Mouse (Mus musculus) limb, embryonic 14.5 days (tissue): ENCODE results near the gene Mocs2. TPM values are rescaled to one million over a fixed set of nuclear protein-coding genes. Genes with fewer than 3 reads are reported as not detected.
A peak's percentile ranks its signal among the peaks of the same experiment; 100 is the strongest.

Source experiments
- ATAC-seq: fragments of 200-750 bp; cut with Nextera tagmentation; 2 replicates; pipeline ENCODE4 v1.8.0; 2017; ENCODE audit warnings: low read depth, moderate number of reproducible peaks, moderate TSS enrichment; ENCODE audit not compliant: low FRiP score
- DNase-seq: peaks from one replicate; pipeline ENCODE4 v3.0.0-alpha.2; 2015; ENCODE audit warnings: low spot score
- H3K27ac ChIP-seq: fragments of 300-500 bp; sonication (generic); replicated peaks from 2 replicates; pipeline ENCODE4 v1.5.1; 2014; ENCODE audit warnings: low read depth, mild to moderate bottlenecking, low read length, moderate library complexity, mixed read lengths
- H3K27me3 ChIP-seq: fragments of 300-500 bp; sonication (generic); 2 replicates; pipeline ENCODE4 v1.6.1; 2014; ENCODE audit warnings: low read length, mixed read lengths; ENCODE audit not compliant: control insufficient read depth, insufficient read depth
- H3K36me3 ChIP-seq: fragments of 300-500 bp; sonication (generic); 2 replicates; pipeline ENCODE4 v1.6.1; 2014; ENCODE audit warnings: mild to moderate bottlenecking, low read length, moderate library complexity, mixed read lengths; ENCODE audit not compliant: control insufficient read depth, insufficient read depth
- H3K4me1 ChIP-seq: fragments of 300-500 bp; sonication (generic); 2 replicates; pipeline ENCODE4 v1.6.1; 2014; ENCODE audit warnings: antibody characterized with exemption, low read length, mixed read lengths; ENCODE audit not compliant: control insufficient read depth, insufficient read depth
- H3K4me2 ChIP-seq: fragments of 300-500 bp; sonication (generic); replicated peaks from 2 replicates; pipeline ENCODE4 v1.6.1; 2014; ENCODE audit warnings: low read depth, mild to moderate bottlenecking, low read length, moderate library complexity; ENCODE audit not compliant: severe bottlenecking
- H3K4me3 ChIP-seq: fragments of 300-500 bp; sonication (generic); replicated peaks from 2 replicates; pipeline ENCODE4 v1.5.1; 2014; ENCODE audit warnings: low read length
- H3K9ac ChIP-seq: fragments of 300-500 bp; sonication (generic); 2 replicates; pipeline ENCODE4 v1.6.1; 2014; ENCODE audit warnings: mild to moderate bottlenecking, low read depth, low read length, moderate library complexity; ENCODE audit not compliant: severe bottlenecking
- H3K9me3 ChIP-seq: fragments of 300-500 bp; sonication (generic); 2 replicates; pipeline ENCODE4 v1.6.1; 2016; ENCODE audit warnings: low read length; ENCODE audit not compliant: control insufficient read depth
- POLR2A ChIP-seq: fragments of 200-500 bp; IDR thresholded peaks from 2 replicates; pipeline ENCODE4 v1.8.0; 2012; ENCODE audit warnings: inconsistent platforms, mild to moderate bottlenecking, moderate library complexity, borderline replicate concordance; ENCODE audit not compliant: insufficient read depth, insufficient read length; ENCODE audit errors: extremely low read depth
- WGBS: fragments of 180-500 bp; shearing (Covaris S2); extraction: QIAGEN DNeasy Blood & Tissue Kit; methylation state at CpG from one replicate; pipeline ENCODE4 v1.1.7; 2014; 5-methylcytosine and 5-hydroxymethylcytosine counted together
- polyA plus RNA-seq, 2 experiments: library from polyadenylated mRNA; depleted of rRNA in 1 of 2; stranded (reverse) in 1 of 2; unstranded in 1 of 2; fragments of >200 nt; fragmentation: Nextera tagmentation in 1 of 2; extraction: Ambion mirVana in 1 of 2; gene quantifications; 2 replicates each; pipeline versions ENCODE4 v1.2.1 to v1.2.3; 2012 to 2014

Gene Mocs2
- polyA plus RNA-seq, 2 experiments: 69.0 to 112 TPM

DNA sequence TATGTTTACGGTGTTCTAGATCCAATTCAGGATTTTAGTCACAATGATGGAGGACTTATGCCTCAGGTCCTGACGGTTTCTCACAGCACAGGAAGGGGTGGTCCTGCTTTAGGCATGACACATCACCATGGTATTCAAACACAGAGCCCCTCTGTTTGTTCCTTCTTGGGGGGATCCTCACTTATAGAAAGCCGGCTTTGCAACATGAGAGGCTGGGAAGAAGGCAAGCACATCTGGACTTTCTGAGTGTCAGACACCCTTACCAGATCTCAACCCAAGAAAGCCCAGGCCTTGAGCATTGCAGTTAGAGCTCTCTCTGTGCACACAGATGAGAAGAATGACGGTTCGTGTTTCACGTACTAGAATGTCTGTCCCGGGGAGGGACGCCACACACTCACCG, 21.1 kb downstream of the Mocs2 start:
- 0 out of 2 replicates have a peak, but pooled peaks cover 6% of the 10 kb centered on the region for H3K36me3 ChIP-seq
- ATAC-seq: peak; percentile 65; the same call in 1 of the 2 replicates
- WGBS: 71% methylated on average over 9 of the region's 9 CpGs
- H3K4me3 ChIP-seq: no peak overlapping the region
- no peak for DNase-seq
- peak overlapping the region; percentile 72 for H3K27ac ChIP-seq
- H3K4me1 ChIP-seq: peaks cover 16% of the 10 kb centered on the region; the same call in 1 of the 2 replicates
- no peaks in the 10 kb centered on the region for H3K9me3 ChIP-seq
- no peak overlapping the region for H3K4me2 ChIP-seq
- H3K9ac ChIP-seq: no peak overlapping the region
- no peak for TF ChIP-seq POLR2A
- H3K27me3 ChIP-seq: no peaks in the 10 kb centered on the region

DNA sequence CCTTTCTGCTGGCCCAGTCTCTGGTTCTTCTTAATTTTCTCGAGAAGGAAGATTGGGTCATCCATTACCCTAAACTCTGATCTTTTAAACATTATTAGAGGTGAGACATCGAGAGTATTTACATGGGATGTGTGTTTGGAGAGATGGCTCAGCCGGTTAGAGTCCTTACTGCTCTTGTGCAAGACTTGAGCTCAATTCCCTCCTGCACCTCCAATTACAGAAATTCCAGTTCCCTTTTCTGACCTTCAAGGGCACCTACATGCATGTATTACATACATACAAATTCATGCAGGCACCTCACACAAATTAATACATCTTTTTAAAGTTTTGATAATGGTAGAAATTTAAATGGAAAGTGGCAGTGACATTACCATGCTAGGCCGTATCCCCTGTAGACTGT, 22.5 kb downstream of the Mocs2 start:
- Histone ChIP-seq H3K36me3 (0 out of 2 replicates have a peak, but pooled peaks cover 6% of the 10 kb centered on the region), H3K4me1 (peaks cover 16% of the 10 kb centered on the region; the same call in 1 of the 2 replicates), H3K4me3 (no peak overlapping the region), H3K27ac (no peak overlapping the region), H3K9ac (no peak overlapping the region), H3K27me3 (no peaks in the 10 kb centered on the region), H3K9me3 (no peaks in the 10 kb centered on the region), H3K4me2 (no peak overlapping the region)
- 90% methylated on average over 4 of the region's 4 CpGs for WGBS
- DNase-seq (no peak), ATAC-seq (no peak)
- no peak for TF ChIP-seq POLR2A

DNA sequence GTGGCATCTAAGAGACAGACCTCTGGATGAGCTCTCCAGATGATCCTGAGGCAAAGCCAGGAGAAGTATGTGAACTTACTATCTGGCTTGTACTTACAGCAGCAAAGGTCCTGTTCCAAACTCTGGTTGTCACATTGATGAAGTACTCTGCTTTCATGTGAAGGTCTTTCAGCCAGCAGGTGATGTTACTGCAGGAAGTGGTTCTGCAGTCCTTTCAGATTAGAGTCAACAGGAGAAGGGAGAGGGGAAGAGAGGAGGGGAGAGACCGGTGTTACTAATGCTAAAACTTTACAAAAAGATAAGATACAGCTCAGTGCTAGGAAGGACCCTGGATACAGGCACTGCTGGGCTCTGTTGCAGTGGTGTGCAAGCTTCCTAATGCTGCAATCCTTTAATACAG, 25.3 kb downstream of the Mocs2 start:
- H3K27me3 ChIP-seq: no peaks in the 10 kb centered on the region
- H3K4me1 ChIP-seq: peaks cover 11% of the 10 kb centered on the region; the same call in 1 of the 2 replicates
- 70% methylated on average over 1 of the region's 1 CpGs for WGBS
- no peak for ATAC-seq
- H3K9me3 ChIP-seq: no peaks in the 10 kb centered on the region
- DNase-seq: no peak
- no peak overlapping the region for H3K4me2 ChIP-seq
- no peaks in the 10 kb centered on the region for H3K36me3 ChIP-seq
- H3K9ac ChIP-seq: no peak overlapping the region
- no peak overlapping the region for H3K4me3 ChIP-seq
- H3K27ac ChIP-seq: no peak overlapping the region
- no peak for TF ChIP-seq POLR2A

DNA sequence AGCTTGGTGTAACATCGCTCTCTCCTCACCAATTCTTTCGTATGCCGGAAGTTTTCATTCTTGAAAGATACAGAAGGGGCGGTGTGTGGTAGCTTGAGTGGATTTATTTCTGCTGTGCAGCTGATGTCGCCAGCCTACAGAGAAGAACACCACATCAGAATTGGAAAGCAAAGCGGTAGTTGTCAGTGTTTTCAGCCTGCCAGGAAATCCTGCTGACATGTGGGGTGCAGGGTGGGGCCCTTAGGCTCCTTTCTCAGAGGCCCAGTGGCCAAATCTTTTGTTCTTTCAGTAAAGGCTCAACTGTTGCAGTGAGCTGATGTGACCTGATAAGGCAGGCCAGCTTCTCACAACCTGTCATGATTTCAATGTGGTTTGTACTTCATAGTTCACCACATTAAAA, 27.8 kb downstream of the Mocs2 start:
- no peak overlapping the region for H3K27ac ChIP-seq
- no peaks in the 10 kb centered on the region for H3K27me3 ChIP-seq
- H3K9ac ChIP-seq: no peak overlapping the region
- no peaks in the 10 kb centered on the region for H3K9me3 ChIP-seq
- no peaks in the 10 kb centered on the region for H3K36me3 ChIP-seq
- H3K4me2 ChIP-seq: no peak overlapping the region
- no peaks in the 10 kb centered on the region for H3K4me1 ChIP-seq
- no peak for DNase-seq
- 95% methylated on average over 6 of the region's 6 CpGs for whole genome bisulfite sequencing
- H3K4me3 ChIP-seq: no peak overlapping the region
- no peak for TF ChIP-seq POLR2A
- no peak for ATAC-seq

DNA sequence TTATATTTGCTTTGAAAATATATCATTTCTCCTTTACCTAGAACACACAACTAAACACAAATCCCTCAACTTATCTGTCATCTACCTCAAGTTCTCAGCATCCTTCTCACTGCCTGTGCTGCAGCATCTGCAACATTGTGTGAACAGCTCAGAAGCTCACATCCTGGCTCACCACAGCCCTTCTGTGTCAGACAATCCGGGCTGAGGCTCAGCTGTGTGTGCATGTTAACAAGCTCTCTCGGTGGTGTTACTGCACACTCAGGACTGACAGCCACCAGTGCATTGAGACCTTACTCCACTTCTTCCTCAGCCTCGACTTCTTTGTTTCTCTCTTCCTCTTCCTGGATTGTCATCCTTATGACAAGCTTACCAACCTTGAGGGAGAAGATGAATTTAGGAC, 30.9 kb downstream of the Mocs2 start:
- Histone ChIP-seq H3K4me3 (no peak overlapping the region), H3K27me3 (no peaks in the 10 kb centered on the region), H3K27ac (no peak overlapping the region), H3K4me1 (no peaks in the 10 kb centered on the region), H3K36me3 (no peaks in the 10 kb centered on the region), H3K9ac (no peak overlapping the region), H3K4me2 (no peak overlapping the region), H3K9me3 (no peaks in the 10 kb centered on the region)
- no peak for DNase-seq
- no peak for ATAC-seq
- 64% methylated on average over 3 of the region's 3 CpGs for WGBS
- no peak for TF ChIP-seq POLR2A
